Mouse (Mus musculus) cortical plate, adult 2 months (tissue): ENCODE data around the gene Poln.

ENCODE experiments used
- CTCF ChIP-seq: fragments of 200-500 bp; IDR thresholded peaks from 2 replicates; pipeline ENCODE4 v1.5.1; 2011; ENCODE audit warnings: mild to moderate bottlenecking, control low read depth, low read length; ENCODE audit not compliant: insufficient read depth; ENCODE audit errors: extremely low read depth
- POLR2A ChIP-seq: fragments of 200-500 bp; IDR thresholded peaks from 2 replicates; pipeline ENCODE4 v1.6.1; 2011; ENCODE audit warnings: mild to moderate bottlenecking, low read length, control low read depth; ENCODE audit not compliant: insufficient read depth; ENCODE audit errors: extremely low read depth

GRCm38 (mm10) chr5:34213659-34214058 lies 44.4 kb upstream of the Poln start:
- TF ChIP-seq CTCF, result no peak
- no peak for TF ChIP-seq POLR2A
